Mouse (Mus musculus) small intestine, adult 2 months (tissue): ENCODE measurements around the gene Stat1.

Experiments used
- CTCF ChIP-seq: fragments of 200-500 bp; IDR thresholded peaks from 2 replicates; pipeline ENCODE4 v1.5.1; 2012; ENCODE audit warnings: low read depth, mild to moderate bottlenecking, control low read depth, inconsistent platforms, low read length, moderate library complexity, mixed read lengths; ENCODE audit not compliant: insufficient replicate concordance, insufficient read length; ENCODE audit errors: extremely low read depth
- POLR2A ChIP-seq: fragments of 200-500 bp; IDR thresholded peaks from 2 replicates; pipeline ENCODE4 v1.6.1; 2012; ENCODE audit warnings: low read depth, mild to moderate bottlenecking, control low read depth, inconsistent platforms, low read length, moderate library complexity

DNA sequence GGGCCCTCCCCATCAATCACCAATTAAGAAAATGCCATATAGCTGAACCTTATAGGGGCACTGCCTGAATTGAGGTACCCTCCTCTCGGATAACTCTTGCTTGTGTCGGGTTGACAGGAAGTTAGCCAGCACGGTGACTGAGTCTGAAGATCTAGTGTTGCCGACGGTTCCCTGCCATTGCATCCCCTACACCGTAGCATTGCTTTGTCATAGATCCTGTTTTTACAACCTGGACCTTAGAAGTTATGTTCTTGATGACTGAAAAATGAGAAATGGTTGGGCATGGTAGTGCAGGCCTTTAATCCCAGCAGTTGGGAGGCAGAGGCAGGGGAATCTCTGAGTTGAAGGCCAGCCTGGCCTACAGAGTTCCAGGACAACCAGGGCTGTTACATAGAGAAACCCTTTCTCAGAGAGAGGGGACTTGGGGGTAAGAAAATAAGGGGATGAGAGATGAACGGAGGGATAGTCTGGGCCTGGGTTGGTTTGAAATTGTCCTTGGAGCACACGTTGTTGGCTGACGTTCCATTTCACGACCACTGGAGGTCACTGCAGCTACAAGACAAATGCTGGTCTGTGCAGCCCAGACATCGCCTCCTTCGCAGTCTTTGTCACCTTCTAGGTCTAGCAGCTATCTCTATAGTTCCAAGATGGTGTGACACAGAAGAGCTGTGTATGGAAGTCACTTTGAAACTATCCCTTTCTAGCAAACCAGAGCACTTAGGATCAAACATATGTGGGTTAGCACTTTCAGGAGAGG lies 27.2 kb downstream of the Stat1 start:
- TF ChIP-seq CTCF (peak; percentile 44; the same call in 1 of the 2 replicates), POLR2A (no peak)
